Mouse (Mus musculus) urinary bladder, postnatal 25 days (tissue): ENCODE data around the gene Tlnrd1.

ENCODE experiments used
- DNase-seq: peaks from one replicate; pipeline ENCODE4 v3.0.0; 2022; ENCODE audit warnings: low spot score

Gene Tlnrd1

GRCm38 (mm10) chr7:83883276-83884020, 657 bp downstream of the Tlnrd1 start:
- peak; percentile 60 for DNase-seq

- peak; percentile 63 for DNase-seq
Observed at GRCm38 (mm10) chr7:83882633-83883275, 1.4 kb downstream of the Tlnrd1 start.

- DNase-seq = no peak
Observed at GRCm38 (mm10) chr7:83882150-83882632, 1.9 kb downstream of the Tlnrd1 start.

GRCm38 (mm10) chr7:83878676-83879448, 5.2 kb downstream of the Tlnrd1 start:
- no peak for DNase-seq

- no peak for DNase-seq
Observed at GRCm38 (mm10) chr7:83877088-83877487, 7.0 kb downstream of the Tlnrd1 start.

GRCm38 (mm10) chr7:83869839-83870543, 14.1 kb downstream of the Tlnrd1 start:
- DNase-seq = no peak

- DNase-seq = no peak
Observed at GRCm38 (mm10) chr7:83868200-83868599, 15.9 kb downstream of the Tlnrd1 start.

GRCm38 (mm10) chr7:83863554-83863953, 20.6 kb downstream of the Tlnrd1 start:
- DNase-seq = no peak

GRCm38 (mm10) chr7:83859378-83860083, 24.6 kb downstream of the Tlnrd1 start:
- DNase-seq = peak; percentile 21

- DNase-seq = no peak
Observed at GRCm38 (mm10) chr7:83857921-83858320, 26.2 kb downstream of the Tlnrd1 start.

GRCm38 (mm10) chr7:83857208-83857488, 27.0 kb downstream of the Tlnrd1 start:
- no peak for DNase-seq

GRCm38 (mm10) chr7:83856353-83857207, 27.5 kb downstream of the Tlnrd1 start:
- DNase-seq = peak; percentile 14

GRCm38 (mm10) chr7:83855203-83855602, 28.9 kb downstream of the Tlnrd1 start:
- DNase-seq = no peak

- DNase-seq = no peak
Observed at GRCm38 (mm10) chr7:83852381-83853380, 31.4 kb downstream of the Tlnrd1 start.

- no peak for DNase-seq
Observed at GRCm38 (mm10) chr7:83851569-83852380, 32.3 kb downstream of the Tlnrd1 start.

- no peak for DNase-seq
Observed at GRCm38 (mm10) chr7:83847187-83848075, 36.7 kb downstream of the Tlnrd1 start.

GRCm38 (mm10) chr7:83844807-83845206, 39.3 kb downstream of the Tlnrd1 start:
- no peak for DNase-seq
